Mouse (Mus musculus) liver, adult 2 months (tissue): ENCODE measurements at regions not wholly inside any gene's neighbourhood (a gene's known extent, or its start where the extent isn't known, plus 50 kb on each side); places are given as distances from the start of the nearest gene placed in this dataset.

Experiments used
- DNase-seq: peaks from one replicate; pipeline ENCODE4 v3.0.0-alpha.2; 2011; ENCODE audit warnings: low read depth, low spot score; ENCODE audit errors: extremely low read depth
- H3K27ac ChIP-seq: fragments of 200-500 bp; replicated peaks from 2 replicates; pipeline ENCODE4 v1.5.1; 2012; ENCODE audit warnings: low read depth, mild to moderate bottlenecking, control low read depth, inconsistent platforms, low read length; ENCODE audit not compliant: insufficient read depth
- H3K27me3 ChIP-seq: fragments of 200-500 bp; 2 replicates; pipeline ENCODE4 v1.6.1; 2012; ENCODE audit warnings: mild to moderate bottlenecking, moderate library complexity, low read length, inconsistent platforms; ENCODE audit not compliant: control insufficient read depth, insufficient read depth
- H3K36me3 ChIP-seq: fragments of 200-500 bp; 2 replicates; pipeline ENCODE4 v1.6.1; 2012; ENCODE audit warnings: low read length, inconsistent platforms; ENCODE audit not compliant: control insufficient read depth, insufficient read depth
- H3K4me1 ChIP-seq: fragments of 200-500 bp; 2 replicates; pipeline ENCODE4 v1.6.1; 2011; ENCODE audit warnings: low read length; ENCODE audit not compliant: control insufficient read depth, insufficient read depth
- H3K4me3 ChIP-seq: fragments of 200-500 bp; 2 replicates; pipeline ENCODE4 v1.5.1; 2011; ENCODE audit warnings: low read depth, mild to moderate bottlenecking, control low read depth, low read length, moderate library complexity; ENCODE audit not compliant: insufficient read depth
- H3K79me2 ChIP-seq: fragments of 200-500 bp; 2 replicates; pipeline ENCODE4 v1.6.1; 2012; ENCODE audit warnings: inconsistent platforms, mild to moderate bottlenecking, low read length, moderate library complexity; ENCODE audit not compliant: control insufficient read depth, insufficient read depth
- H3K9ac ChIP-seq: fragments of 200-500 bp; 2 replicates; pipeline ENCODE4 v1.6.1; 2012; ENCODE audit warnings: low read depth, mild to moderate bottlenecking, control low read depth, inconsistent platforms, low read length
- CTCF ChIP-seq: fragments of 200-500 bp; IDR thresholded peaks from 2 replicates; pipeline ENCODE4 v1.5.1; 2011; ENCODE audit warnings: low read depth, low read length, control low read depth
- POLR2A ChIP-seq: fragments of 200-500 bp; IDR thresholded peaks from 2 replicates; pipeline ENCODE4 v1.6.1; 2011; ENCODE audit warnings: low read length, control low read depth; ENCODE audit not compliant: insufficient read depth; ENCODE audit errors: extremely low read depth
- WGBS: fragments of 180-500 bp; shearing (Covaris S2); methylation state at CpG from one replicate; pipeline ENCODE4 v1.1.7; 2018; 5-methylcytosine and 5-hydroxymethylcytosine counted together

DNA sequence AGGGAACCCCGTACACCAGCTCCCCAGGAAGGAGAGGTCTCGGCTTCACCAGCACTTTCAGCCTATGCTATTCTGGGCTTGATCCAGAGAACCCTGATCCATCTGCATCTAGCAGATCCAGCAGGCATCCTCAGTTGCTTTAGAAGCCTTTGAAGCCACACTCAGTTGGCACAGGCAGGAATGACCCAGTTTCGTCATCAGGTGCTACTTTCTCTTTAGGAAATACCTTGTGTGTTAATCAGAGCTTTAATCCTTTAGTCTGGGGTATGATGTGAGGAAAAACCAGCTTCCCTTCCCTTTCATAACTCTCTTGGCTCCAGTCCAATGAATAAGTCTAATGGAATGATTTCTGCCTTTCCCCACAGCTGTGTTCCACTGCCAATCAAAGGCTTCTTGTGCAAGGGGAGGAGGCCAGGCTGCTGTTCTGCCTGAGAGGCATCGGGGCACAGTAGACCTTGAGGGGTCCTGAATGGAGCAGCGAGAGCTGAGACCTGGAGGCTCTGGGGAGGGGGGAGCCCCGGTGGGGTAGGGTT lies 173.3 kb upstream of the Igfbp7 start:
- no peaks in the 10 kb centered on the region for H3K36me3 ChIP-seq
- no peak overlapping the region for H3K4me3 ChIP-seq
- H3K4me1 ChIP-seq = no peaks in the 10 kb centered on the region
- TF ChIP-seq POLR2A (no peak), CTCF (no peak)
- H3K27ac ChIP-seq = no peak overlapping the region
- WGBS = 61% methylated on average over 6 of the region's 6 CpGs
- H3K9ac ChIP-seq = no peak overlapping the region
- no peaks in the 10 kb centered on the region for H3K27me3 ChIP-seq
- DNase-seq = no peak
- H3K79me2 ChIP-seq = no peaks in the 10 kb centered on the region

DNA sequence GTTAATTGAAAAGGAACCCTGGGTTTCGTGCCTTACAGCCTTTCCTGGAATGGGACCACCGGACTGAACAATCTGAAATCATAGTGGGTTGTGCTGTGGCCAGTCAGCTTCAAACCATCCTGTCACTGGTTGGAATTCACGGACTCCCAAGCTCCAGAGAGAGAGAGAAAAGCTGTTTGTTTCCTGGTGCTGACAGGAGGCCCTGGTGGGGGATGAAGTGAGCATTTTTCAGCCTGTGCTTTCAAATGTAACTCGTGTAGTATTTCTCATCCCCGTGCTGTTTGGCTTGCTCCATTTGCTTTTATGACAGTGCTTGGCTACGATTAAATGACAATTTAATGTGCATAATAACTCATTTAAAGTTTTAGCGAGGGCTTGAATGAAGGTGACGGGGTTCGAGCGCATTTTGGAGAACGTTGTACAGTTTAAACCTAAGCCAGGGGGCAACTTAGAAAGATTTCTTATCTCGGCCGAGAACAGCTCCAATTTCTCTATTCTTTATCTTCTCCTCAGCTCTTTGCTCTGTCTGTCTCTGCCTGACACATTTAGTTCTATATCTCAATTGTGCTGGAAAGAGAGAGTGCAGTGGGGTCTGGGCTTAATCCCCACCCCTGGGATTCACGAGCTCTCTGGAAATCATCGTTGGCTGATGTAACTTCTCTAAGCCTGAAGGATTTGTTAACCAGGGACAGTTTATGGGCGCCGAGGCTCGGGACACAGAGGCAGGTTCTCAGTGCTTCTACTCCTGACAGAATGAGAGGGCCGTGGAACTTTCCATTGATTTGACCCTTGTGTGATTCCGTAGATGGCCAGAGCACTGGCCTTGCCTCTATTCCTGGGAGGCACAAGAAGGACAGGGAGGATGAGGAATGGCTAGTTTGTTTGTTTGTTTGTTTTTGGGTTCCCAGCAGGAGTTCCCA lies 172.2 kb upstream of the Igfbp7 start:
- Histone ChIP-seq H3K79me2 (no peaks in the 10 kb centered on the region), H3K27ac (no peak overlapping the region), H3K27me3 (no peaks in the 10 kb centered on the region), H3K36me3 (no peaks in the 10 kb centered on the region), H3K4me3 (no peak overlapping the region), H3K4me1 (no peaks in the 10 kb centered on the region), H3K9ac (no peak overlapping the region)
- TF ChIP-seq CTCF (no peak), POLR2A (no peak)
- 49% methylated on average over 20 of the region's 20 CpGs for WGBS
- DNase-seq = no peak

- Histone ChIP-seq H3K27ac (no peak overlapping the region), H3K79me2 (no peaks in the 10 kb centered on the region), H3K27me3 (no peaks in the 10 kb centered on the region), H3K4me1 (no peaks in the 10 kb centered on the region), H3K9ac (no peak overlapping the region), H3K36me3 (no peaks in the 10 kb centered on the region), H3K4me3 (no peak overlapping the region)
- WGBS = 81% methylated on average over 5 of the region's 5 CpGs
- no peak for DNase-seq
- no peak for TF ChIP-seq CTCF
- TF ChIP-seq POLR2A = no peak
Measured at GRCm38 (mm10) chr5:77576881-77577280, 169.0 kb upstream of the Igfbp7 start.

GRCm38 (mm10) chr5:77575780-77576179 lies 167.9 kb upstream of the Igfbp7 start:
- DNase-seq = no peak
- Histone ChIP-seq H3K27me3 (no peaks in the 10 kb centered on the region), H3K36me3 (no peaks in the 10 kb centered on the region), H3K79me2 (no peaks in the 10 kb centered on the region), H3K9ac (no peak overlapping the region), H3K4me3 (no peak overlapping the region), H3K4me1 (no peaks in the 10 kb centered on the region), H3K27ac (no peak overlapping the region)
- no peak for TF ChIP-seq CTCF
- TF ChIP-seq POLR2A = no peak
- WGBS = 88% methylated on average over 8 of the region's 8 CpGs

GRCm38 (mm10) chr5:77570364-77570763 lies 162.5 kb upstream of the Igfbp7 start:
- H3K9ac ChIP-seq = no peak overlapping the region
- no peaks in the 10 kb centered on the region for H3K27me3 ChIP-seq
- no peaks in the 10 kb centered on the region for H3K36me3 ChIP-seq
- no peak for TF ChIP-seq POLR2A
- TF ChIP-seq CTCF = no peak
- no peak for DNase-seq
- H3K4me1 ChIP-seq = no peaks in the 10 kb centered on the region
- H3K27ac ChIP-seq = no peak overlapping the region
- no peak overlapping the region for H3K4me3 ChIP-seq
- 68% methylated on average over 9 of the region's 9 CpGs for WGBS
- no peaks in the 10 kb centered on the region for H3K79me2 ChIP-seq

DNA sequence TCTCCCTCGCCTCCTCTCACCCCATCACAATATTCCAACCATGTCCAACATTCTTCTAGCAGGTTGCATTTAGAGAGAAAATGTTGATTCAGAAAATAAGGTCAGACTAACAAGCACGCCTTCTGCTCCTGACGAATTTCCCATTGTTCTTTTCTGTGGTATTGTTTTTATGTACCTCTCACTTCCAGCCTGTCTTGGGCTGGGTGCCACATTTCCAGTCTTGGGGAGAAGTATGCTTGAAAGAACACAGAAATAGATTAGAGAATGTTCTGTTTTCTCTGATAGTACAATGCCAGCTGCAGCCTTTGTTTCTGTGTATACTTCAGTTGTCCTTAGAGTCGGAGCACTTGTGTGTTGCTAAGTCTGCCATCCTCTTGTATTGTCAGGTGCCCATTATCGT lies 160.3 kb upstream of the Igfbp7 start:
- DNase-seq = no peak
- H3K79me2 ChIP-seq = no peaks in the 10 kb centered on the region
- H3K27ac ChIP-seq = no peak overlapping the region
- no peak overlapping the region for H3K4me3 ChIP-seq
- WGBS = 76% methylated on average over 5 of the region's 5 CpGs
- TF ChIP-seq POLR2A = no peak
- no peak for TF ChIP-seq CTCF
- no peaks in the 10 kb centered on the region for H3K4me1 ChIP-seq
- H3K9ac ChIP-seq = no peak overlapping the region
- no peaks in the 10 kb centered on the region for H3K36me3 ChIP-seq
- H3K27me3 ChIP-seq = no peaks in the 10 kb centered on the region
